Mouse (Mus musculus): ENCODE results near the gene Fam162a.
A peak's percentile ranks its signal among the peaks of the same experiment; 100 is the strongest.
"Not testable (repeated sequence)": the region's sequence is repeated elsewhere in the genome, so short reads cannot be mapped to it uniquely, and the experiment has no call there.

The Fam162a gene

DNA sequence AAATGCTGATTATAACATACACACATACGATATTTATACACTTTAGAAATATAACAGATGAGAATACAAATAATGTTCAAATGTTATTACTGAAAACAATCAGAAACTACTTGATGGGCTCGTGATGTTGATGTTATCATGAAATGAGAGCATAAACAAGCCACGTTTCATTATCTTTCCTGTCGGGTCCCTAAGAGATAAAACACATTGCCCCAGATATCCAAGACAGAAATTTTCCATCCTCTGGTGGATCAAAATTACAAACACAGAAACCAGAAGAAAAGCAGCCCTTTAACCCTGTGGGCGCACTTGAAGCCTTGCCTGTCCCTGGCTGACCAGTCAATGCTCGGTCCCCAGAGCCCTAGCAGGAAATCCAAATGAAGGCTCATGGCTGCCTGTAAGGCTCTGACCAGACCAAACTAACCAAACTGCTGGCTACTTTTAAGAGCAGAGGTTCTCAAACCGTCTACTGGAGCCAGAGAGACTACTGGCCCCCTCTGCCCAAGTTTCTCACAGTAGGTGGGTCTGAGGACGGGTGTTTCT is 13.4 kb downstream of the Fam162a start:
- DNase-seq, result no peak

DNA sequence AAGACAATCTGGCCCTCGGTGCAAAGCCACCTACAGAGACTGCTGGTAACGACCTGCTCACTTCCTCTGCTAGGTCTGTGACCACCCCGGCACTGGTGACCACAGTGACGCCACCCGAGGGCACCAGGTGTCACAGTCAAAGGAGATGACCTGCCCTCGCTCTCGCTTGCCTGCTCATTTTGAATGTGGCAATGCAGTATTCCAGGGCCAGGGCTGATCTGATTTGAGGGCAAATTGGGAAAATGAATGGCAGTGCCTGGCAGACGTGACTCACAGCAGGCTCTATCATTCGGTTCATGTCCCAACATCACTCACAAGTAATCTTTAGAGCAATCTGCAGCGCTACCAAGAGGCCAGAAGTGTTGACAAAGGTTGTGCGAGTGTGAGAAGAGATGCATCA is 15.0 kb downstream of the Fam162a start:
- no peak for DNase-seq

DNA sequence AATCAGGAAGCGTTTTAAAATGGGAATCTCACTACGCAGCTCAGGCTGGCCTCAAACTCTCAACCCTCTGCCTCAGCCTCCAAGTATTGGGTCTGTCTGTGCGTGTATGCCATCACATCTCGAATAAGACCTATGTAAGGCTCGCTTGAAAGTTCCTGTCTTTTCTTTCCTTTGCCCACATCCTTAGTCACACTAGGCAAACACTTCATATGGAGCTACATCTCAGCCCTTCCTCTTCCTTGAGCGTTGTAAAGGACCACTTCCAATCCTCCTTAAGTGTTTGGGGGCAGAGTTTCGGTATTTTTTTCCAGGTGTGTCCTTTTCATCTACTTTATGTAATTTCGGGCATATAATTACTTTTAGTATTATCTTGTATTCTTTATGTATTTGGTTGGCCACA is 16.5 kb downstream of the Fam162a start:
- no peak for DNase-seq

DNA sequence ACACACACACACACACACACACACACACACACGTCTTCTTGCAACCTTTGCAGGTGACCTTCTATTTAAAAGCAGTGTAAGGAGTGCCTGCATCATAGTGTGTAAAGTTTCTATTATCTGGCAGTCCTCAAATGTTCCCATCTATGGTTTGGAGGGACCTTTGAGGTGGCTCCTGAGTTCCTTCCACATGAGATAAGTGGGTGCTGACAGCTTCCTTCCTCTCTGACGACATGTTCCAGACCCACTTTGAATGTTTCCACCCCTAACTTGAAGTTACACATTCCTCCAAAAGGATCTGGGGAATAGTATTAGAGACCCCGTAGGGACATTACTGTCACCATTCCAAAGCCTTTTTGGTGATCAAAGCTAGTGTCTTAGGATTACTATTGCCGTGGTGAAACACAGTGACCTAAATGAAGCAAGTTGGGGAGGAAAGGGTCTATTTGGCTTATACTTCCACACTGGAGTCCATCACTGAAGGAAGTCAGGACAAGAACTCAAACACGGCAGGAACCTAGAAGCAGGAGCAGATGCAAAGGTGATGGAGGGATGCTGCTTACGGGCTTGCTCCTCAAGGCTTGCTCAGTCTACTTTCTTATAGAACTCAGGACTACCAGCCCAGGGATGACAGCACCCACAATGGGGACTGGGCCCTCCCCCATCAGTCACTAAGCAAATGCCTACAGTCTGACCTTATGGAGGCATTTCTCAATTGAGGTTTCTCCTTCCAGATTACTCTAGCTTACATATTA is 17.7 kb downstream of the Fam162a start:
- no peak for DNase-seq

DNA sequence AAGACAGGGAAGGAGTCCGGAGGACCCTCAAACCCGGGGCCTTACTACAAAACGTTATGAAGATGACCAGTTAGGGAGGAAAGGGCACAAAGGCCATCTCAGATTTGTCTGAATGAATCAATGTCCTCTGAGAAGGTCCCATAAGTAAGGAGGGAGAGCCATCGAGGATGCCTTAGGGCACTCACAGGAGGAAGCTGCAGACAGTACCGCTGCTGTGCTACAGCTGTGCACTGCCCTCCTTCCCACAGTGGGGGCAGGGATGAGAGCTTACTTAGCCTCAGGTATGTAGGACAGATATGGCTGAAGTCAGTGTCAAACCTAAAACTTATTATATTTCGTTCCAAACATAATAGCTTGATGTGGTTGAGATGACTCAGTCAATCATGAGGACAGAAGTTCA is 19.9 kb downstream of the Fam162a start:
- DNase-seq, result no peak

DNA sequence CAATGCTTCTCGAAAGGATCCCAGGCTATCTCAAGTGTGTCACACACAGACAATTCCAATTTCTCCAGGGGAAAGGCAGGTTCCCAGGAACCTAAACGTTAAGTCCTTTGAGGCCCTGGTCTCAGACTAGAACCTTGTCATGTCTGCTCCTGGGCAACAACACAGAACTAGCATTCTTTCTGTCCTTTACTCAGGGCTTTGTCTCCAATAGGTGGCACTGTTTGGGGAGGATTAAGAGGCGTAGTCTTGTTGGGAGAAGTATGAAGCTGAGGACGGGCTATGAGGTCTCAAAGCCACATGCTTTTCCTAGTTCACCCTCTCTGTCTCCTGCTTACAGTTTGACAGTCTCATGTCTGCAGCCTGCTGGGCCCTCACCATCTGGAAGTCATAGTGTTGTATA is 23.9 kb downstream of the Fam162a start:
- no peak for DNase-seq

DNA sequence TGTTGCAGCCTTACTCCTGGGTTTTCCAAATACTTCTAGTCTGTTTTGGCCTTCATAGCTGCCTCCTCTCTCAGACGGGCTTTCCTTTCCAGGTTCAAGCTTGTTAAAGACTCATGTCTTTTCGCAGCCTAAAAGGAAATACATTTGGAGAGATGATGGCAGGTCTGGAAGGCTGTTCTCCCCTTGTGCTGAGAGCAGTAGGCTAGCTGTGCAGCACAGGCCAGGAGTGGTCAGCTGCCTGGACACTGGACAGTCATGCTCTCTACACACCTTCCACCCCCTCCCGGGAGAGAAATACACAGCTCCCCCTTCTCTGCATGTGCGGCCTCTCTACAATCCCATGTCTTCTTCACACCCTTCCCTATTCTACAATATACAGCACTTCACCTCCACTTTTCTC is 27.4 kb downstream of the Fam162a start:
- DNase-seq, result no peak

DNA sequence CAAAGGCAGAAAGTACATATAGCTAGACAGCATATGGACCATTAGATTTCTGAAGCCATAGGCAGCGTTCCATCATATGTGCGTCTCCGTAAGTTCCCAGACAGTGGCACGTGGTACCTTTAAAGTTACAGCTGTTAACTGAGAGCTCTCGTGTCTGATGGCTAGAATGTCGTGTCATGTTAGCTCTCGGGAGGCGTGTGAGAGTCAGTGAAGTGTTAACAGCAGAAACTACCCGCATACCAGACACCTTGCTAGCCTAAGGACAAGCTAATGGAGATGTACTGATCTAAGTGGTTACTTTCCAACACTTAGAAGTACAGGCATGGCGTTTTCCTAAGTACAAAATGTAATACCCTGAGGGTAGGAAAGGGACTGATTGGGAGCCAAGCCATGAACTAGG is 28.3 kb downstream of the Fam162a start:
- no peak for DNase-seq

DNA sequence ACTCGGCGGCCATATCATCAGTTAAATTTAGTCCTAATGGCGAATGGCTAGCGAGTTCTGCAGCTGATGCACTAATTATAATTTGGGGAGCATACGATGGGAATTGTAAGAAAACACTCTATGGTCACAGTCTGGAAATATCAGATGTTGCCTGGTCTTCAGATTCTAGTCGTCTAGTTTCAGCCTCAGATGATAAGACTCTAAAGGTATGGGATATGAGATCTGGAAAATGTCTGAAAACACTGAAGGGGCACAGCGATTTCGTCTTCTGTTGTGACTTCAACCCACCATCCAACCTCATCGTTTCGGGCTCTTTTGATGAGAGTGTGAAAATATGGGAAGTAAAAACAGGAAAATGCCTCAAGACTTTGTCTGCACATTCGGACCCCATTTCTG is 29.8 kb downstream of the Fam162a start:
- DNase-seq, result no peak

DNA sequence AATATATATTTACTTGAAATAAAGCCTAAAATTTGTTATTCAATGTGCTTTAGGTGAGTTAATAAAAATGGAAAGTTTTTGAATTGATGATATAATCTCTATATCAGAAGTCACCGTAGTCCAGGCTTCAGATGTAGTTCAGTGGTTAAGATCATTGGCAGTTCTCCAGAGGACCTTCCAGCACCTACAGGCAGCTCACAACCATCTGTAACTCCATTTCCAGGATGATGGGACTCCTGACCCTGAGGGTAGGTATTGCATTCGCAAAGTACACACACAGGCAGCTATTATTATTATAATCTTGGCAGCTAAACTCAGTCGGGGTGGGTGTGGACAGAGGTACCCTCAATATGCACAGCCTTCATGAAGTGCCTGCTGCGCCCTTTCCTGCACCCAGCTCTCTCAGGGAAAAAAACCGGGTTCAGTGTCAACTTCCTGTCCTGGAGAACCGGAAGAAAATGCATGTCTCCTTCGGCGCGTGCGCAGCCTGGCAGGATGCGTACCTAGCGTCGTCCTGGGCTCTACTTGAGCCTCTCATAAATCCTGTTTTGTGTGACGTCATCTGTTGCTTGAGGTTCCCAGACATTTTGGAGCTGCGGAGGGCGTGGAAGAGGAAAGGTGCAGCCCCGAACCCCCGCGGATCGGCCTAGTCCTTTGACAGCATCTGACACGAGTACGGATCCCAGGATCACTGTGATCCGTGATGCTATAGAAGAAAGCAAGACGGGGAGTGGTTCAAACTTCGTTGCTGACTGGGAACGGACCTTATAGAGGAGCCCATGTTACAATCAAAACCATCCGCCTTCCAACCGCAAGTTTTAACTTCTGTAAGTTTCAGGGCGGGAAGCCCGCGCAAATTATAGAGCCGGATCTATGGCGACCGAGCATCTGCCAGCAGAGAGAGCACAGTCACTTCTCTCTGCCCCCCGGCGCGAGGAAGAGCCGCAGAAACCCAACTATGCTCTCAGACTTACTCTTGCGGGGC is 30.5 kb downstream of the Fam162a start, which contains the start of gene Wdr5b:
Gene Wdr5b, plus strand, starts transcription at position 551 of the 985 bp plus-strand sequence.
- DNase-seq, result peak; percentile 89

DNA sequence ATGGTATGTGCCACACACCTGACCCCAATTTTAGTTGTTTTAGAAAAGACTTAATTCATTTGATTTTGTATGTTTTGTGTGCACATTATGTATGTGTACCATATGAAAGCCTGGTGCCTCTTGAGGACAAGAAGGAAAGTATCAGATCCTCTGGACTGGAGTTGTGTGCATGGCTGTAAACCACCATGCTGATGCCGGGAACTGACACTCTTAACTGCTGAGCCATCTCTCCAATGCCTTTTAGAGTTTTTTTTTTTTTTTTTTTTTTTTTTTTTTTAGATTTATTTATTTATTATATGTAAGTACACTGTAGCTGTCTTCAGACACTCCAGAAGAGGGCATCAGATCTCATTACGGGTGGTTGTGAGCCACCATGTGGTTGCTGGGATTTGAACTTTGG is 43.3 kb downstream of the Fam162a start:
- DNase-seq, result not testable (repeated sequence)

DNA sequence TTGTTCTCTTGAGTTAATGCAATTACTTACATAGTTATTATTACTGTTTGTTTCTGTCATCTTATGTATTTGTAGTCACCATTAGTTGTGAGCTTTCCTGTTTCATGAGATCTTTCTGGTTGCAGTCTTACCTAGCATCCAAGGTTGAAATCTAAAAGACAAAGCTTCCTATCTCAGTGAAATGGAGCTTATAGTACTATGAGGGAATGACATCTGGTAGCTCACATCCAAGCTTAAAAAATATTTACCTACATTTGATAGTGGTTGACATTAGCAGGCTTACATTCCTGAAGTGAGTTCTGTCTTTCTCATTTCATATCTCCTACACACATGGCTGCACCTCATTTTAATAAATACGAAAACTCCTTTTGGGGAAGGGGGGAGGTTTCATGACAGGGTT is 55.1 kb downstream of the Fam162a start:
- no peak for DNase-seq

DNA sequence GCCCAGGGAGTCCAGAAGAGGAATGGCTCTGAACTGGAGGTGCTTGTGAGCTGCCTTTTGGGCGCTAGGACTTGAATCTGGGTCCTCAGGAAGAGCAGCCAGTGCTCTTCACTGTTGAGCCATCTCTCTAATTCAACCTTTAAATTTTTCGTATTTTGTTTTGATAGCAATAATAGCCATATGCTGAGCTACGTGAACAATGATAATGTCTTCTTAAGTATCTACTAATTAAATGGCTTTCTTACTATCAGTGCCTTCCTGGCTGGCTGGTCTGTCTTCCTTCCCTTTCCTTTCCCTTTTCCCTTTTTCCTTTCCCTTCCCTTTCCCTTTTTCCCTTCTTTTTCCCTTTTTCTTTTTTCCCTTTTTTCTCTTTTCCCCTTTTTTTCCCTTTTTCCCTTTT is 63.0 kb downstream of the Fam162a start:
- DNase-seq, result no peak

DNA sequence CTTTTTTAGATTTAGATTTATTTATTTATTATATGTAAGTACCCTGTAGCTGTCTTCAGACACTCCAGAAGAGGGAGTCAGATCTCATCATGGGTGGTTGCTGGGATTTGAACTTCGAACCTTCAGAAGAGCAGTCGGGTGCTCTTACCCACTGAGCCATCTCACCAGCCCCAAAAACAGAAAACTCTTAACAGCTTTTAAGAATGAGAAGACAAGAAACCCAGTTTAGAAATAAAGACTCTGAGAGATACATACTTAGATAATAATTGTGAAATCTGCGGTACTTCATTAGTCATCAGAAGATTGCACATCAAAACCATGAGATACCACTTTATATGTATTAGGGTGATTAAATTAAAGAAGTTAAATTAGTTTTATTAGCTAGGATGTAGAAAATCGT is 72.5 kb downstream of the Fam162a start:
- not testable (repeated sequence) for DNase-seq

Measured in cerebellum, adult 8-10 months (tissue).